Mouse (Mus musculus): Measurements from ENCODE around the gene Esrrg. TPM values are rescaled to one million over a fixed set of nuclear protein-coding genes. Genes with fewer than 3 reads are reported as not detected.

Esrrg gene
- polyA plus RNA-seq, 1 experiment from 2014 or later: 5.0 TPM

- WGBS: 26% methylated on average over 12 of the region's 12 CpGs
- DNase-seq (ENCODE audit: low spot score) (no peak), ATAC-seq (replicated peaks; ENCODE audit: low FRiP score) (no peak)
Measured at GRCm38 (mm10) chr1:187807477-187808390, 199.1 kb downstream of the Esrrg start.

GRCm38 (mm10) chr1:187808391-187808922 is 199.9 kb downstream of the Esrrg start:
- DNase-seq (ENCODE audit: low spot score): peak; percentile 59
- H3K27me3 ChIP-seq (ENCODE audit: control insufficient read depth, insufficient read depth, low read length): peaks cover 9% of the 10 kb centered on the region; the same call in 1 of the 2 replicates
- no peaks in the 10 kb centered on the region for H3K36me3 ChIP-seq (ENCODE audit: control insufficient read depth, insufficient read depth, low read length)
- 34% methylated on average over 5 of the region's 5 CpGs for WGBS
- H3K4me2 ChIP-seq (ENCODE audit: low read depth, low read length, severe bottlenecking): no peak overlapping the region
- no peaks in the 10 kb centered on the region for H3K9me3 ChIP-seq (ENCODE audit: control insufficient read depth, low read length)
- 0 out of 2 replicates have a peak, but pooled peaks have one; percentile 40 for ATAC-seq (replicated peaks; ENCODE audit: low FRiP score)
- H3K27ac ChIP-seq (ENCODE audit: low read depth, low read length): no peak overlapping the region
- H3K4me1 ChIP-seq (replicated peaks; ENCODE audit: control insufficient read depth, insufficient read depth, low read length): peaks cover 10% of the 10 kb centered on the region; the same call in 1 of the 2 replicates
- no peak overlapping the region for H3K9ac ChIP-seq (ENCODE audit: low read length)
- no peak overlapping the region for H3K4me3 ChIP-seq (ENCODE audit: low read depth, low read length)

More at GRCm38 (mm10) chr1:187807477-187808390, 199.1 kb downstream of the Esrrg start:
- Histone ChIP-seq H3K4me3 (ENCODE audit: low read depth, low read length) (no peak overlapping the region), H3K9ac (ENCODE audit: low read length) (no peak overlapping the region), H3K4me1 (replicated peaks; ENCODE audit: control insufficient read depth, insufficient read depth, low read length) (peaks cover 10% of the 10 kb centered on the region; the same call in 1 of the 2 replicates), H3K4me2 (ENCODE audit: low read depth, low read length, severe bottlenecking) (no peak overlapping the region), H3K36me3 (ENCODE audit: control insufficient read depth, insufficient read depth, low read length) (no peaks in the 10 kb centered on the region), H3K27ac (ENCODE audit: low read depth, low read length) (no peak overlapping the region), H3K9me3 (ENCODE audit: control insufficient read depth, low read length) (no peaks in the 10 kb centered on the region), H3K27me3 (ENCODE audit: control insufficient read depth, insufficient read depth, low read length) (peaks cover 9% of the 10 kb centered on the region; the same call in 1 of the 2 replicates)

GRCm38 (mm10) chr1:187809546-187809945 is 201.0 kb downstream of the Esrrg start:
- DNase-seq (ENCODE audit: low spot score): no peak
- no peak overlapping the region for H3K27ac ChIP-seq (ENCODE audit: low read depth, low read length)
- H3K9me3 ChIP-seq (ENCODE audit: control insufficient read depth, low read length): no peaks in the 10 kb centered on the region
- peaks cover 4% of the 10 kb centered on the region; the same call in 1 of the 2 replicates for H3K4me1 ChIP-seq (replicated peaks; ENCODE audit: control insufficient read depth, insufficient read depth, low read length)
- 89% methylated on average over 3 of the region's 3 CpGs for WGBS
- ATAC-seq (replicated peaks; ENCODE audit: low FRiP score): no peak
- H3K4me2 ChIP-seq (ENCODE audit: low read depth, low read length, severe bottlenecking): no peak overlapping the region
- no peak overlapping the region for H3K4me3 ChIP-seq (ENCODE audit: low read depth, low read length)
- H3K9ac ChIP-seq (ENCODE audit: low read length): no peak overlapping the region
- peaks cover 9% of the 10 kb centered on the region; the same call in 1 of the 2 replicates for H3K27me3 ChIP-seq (ENCODE audit: control insufficient read depth, insufficient read depth, low read length)
- H3K36me3 ChIP-seq (ENCODE audit: control insufficient read depth, insufficient read depth, low read length): no peaks in the 10 kb centered on the region

- no peaks in the 10 kb centered on the region for H3K27me3 ChIP-seq (ENCODE audit: control insufficient read depth, insufficient read depth, low read length)
- H3K4me3 ChIP-seq (ENCODE audit: low read depth, low read length): no peak overlapping the region
- ATAC-seq (replicated peaks; ENCODE audit: low FRiP score): no peak
- H3K9me3 ChIP-seq (ENCODE audit: control insufficient read depth, low read length): no peaks in the 10 kb centered on the region
- no peaks in the 10 kb centered on the region for H3K36me3 ChIP-seq (ENCODE audit: control insufficient read depth, insufficient read depth, low read length)
- WGBS: 88% methylated on average over 5 of the region's 5 CpGs
- H3K4me2 ChIP-seq (ENCODE audit: low read depth, low read length, severe bottlenecking): no peak overlapping the region
- no peaks in the 10 kb centered on the region for H3K4me1 ChIP-seq (replicated peaks; ENCODE audit: control insufficient read depth, insufficient read depth, low read length)
- DNase-seq (ENCODE audit: low spot score): no peak
- no peak overlapping the region for H3K27ac ChIP-seq (ENCODE audit: low read depth, low read length)
- no peak overlapping the region for H3K9ac ChIP-seq (ENCODE audit: low read length)
Measured at GRCm38 (mm10) chr1:187819406-187819805, 210.8 kb downstream of the Esrrg start.

GRCm38 (mm10) chr1:187821368-187821811 is 212.8 kb downstream of the Esrrg start:
- no peak overlapping the region for H3K4me3 ChIP-seq (ENCODE audit: low read depth, low read length)
- no peak overlapping the region for H3K27ac ChIP-seq (ENCODE audit: low read depth, low read length)
- 79% methylated on average over 13 of the region's 13 CpGs for WGBS
- DNase-seq (ENCODE audit: low spot score) (no peak), ATAC-seq (replicated peaks; ENCODE audit: low FRiP score) (no peak)
- H3K4me1 ChIP-seq (replicated peaks; ENCODE audit: control insufficient read depth, insufficient read depth, low read length): no peaks in the 10 kb centered on the region
- no peak overlapping the region for H3K9ac ChIP-seq (ENCODE audit: low read length)
- no peaks in the 10 kb centered on the region for H3K27me3 ChIP-seq (ENCODE audit: control insufficient read depth, insufficient read depth, low read length)
- H3K36me3 ChIP-seq (ENCODE audit: control insufficient read depth, insufficient read depth, low read length): no peaks in the 10 kb centered on the region
- no peaks in the 10 kb centered on the region for H3K9me3 ChIP-seq (ENCODE audit: control insufficient read depth, low read length)
- H3K4me2 ChIP-seq (ENCODE audit: low read depth, low read length, severe bottlenecking): no peak overlapping the region

GRCm38 (mm10) chr1:187823351-187823750 is 214.8 kb downstream of the Esrrg start:
- WGBS: 86% methylated on average over 5 of the region's 5 CpGs
- no peak for ATAC-seq (replicated peaks; ENCODE audit: low FRiP score)
- no peak overlapping the region for H3K4me3 ChIP-seq (ENCODE audit: low read depth, low read length)

GRCm38 (mm10) chr1:187825421-187826097 is 217.0 kb downstream of the Esrrg start:
- H3K9ac ChIP-seq (ENCODE audit: low read length): no peak overlapping the region

More at GRCm38 (mm10) chr1:187823351-187823750, 214.8 kb downstream of the Esrrg start:
- no peaks in the 10 kb centered on the region for H3K36me3 ChIP-seq (ENCODE audit: control insufficient read depth, insufficient read depth, low read length)
- H3K27ac ChIP-seq (ENCODE audit: low read depth, low read length): no peak overlapping the region
- H3K27me3 ChIP-seq (ENCODE audit: control insufficient read depth, insufficient read depth, low read length): no peaks in the 10 kb centered on the region
- no peak for DNase-seq (ENCODE audit: low spot score)
- no peak overlapping the region for H3K9ac ChIP-seq (ENCODE audit: low read length)
- H3K9me3 ChIP-seq (ENCODE audit: control insufficient read depth, low read length): no peaks in the 10 kb centered on the region
- no peaks in the 10 kb centered on the region for H3K4me1 ChIP-seq (replicated peaks; ENCODE audit: control insufficient read depth, insufficient read depth, low read length)
- no peak overlapping the region for H3K4me2 ChIP-seq (ENCODE audit: low read depth, low read length, severe bottlenecking)

GRCm38 (mm10) chr1:187826140-187826539 is 217.5 kb downstream of the Esrrg start:
- ATAC-seq (replicated peaks; ENCODE audit: low FRiP score): no peak
- Histone ChIP-seq H3K36me3 (ENCODE audit: control insufficient read depth, insufficient read depth, low read length) (no peaks in the 10 kb centered on the region), H3K4me1 (replicated peaks; ENCODE audit: control insufficient read depth, insufficient read depth, low read length) (no peaks in the 10 kb centered on the region), H3K4me3 (ENCODE audit: low read depth, low read length) (no peak overlapping the region), H3K27me3 (ENCODE audit: control insufficient read depth, insufficient read depth, low read length) (no peaks in the 10 kb centered on the region), H3K27ac (ENCODE audit: low read depth, low read length) (no peak overlapping the region), H3K4me2 (ENCODE audit: low read depth, low read length, severe bottlenecking) (no peak overlapping the region), H3K9me3 (ENCODE audit: control insufficient read depth, low read length) (no peaks in the 10 kb centered on the region), H3K9ac (ENCODE audit: low read length) (no peak overlapping the region)
- WGBS: 96% methylated on average over 1 of the region's 1 CpGs
- DNase-seq (ENCODE audit: low spot score): no peak

More at GRCm38 (mm10) chr1:187825421-187826097, 217.0 kb downstream of the Esrrg start:
- Histone ChIP-seq H3K36me3 (ENCODE audit: control insufficient read depth, insufficient read depth, low read length) (no peaks in the 10 kb centered on the region), H3K4me3 (ENCODE audit: low read depth, low read length) (no peak overlapping the region), H3K27me3 (ENCODE audit: control insufficient read depth, insufficient read depth, low read length) (no peaks in the 10 kb centered on the region), H3K4me1 (replicated peaks; ENCODE audit: control insufficient read depth, insufficient read depth, low read length) (no peaks in the 10 kb centered on the region), H3K4me2 (ENCODE audit: low read depth, low read length, severe bottlenecking) (no peak overlapping the region), H3K9me3 (ENCODE audit: control insufficient read depth, low read length) (no peaks in the 10 kb centered on the region), H3K27ac (ENCODE audit: low read depth, low read length) (no peak overlapping the region)
- DNase-seq (ENCODE audit: low spot score) (no peak), ATAC-seq (replicated peaks; ENCODE audit: low FRiP score) (no peak)
- 78% methylated on average over 9 of the region's 9 CpGs for WGBS

Data from forebrain, embryonic 11.5 days (tissue).